Mouse (Mus musculus) spleen, postnatal 36 days (tissue): ENCODE data around the gene Tial1.

Source experiments
- DNase-seq, 2 experiments: peaks; one replicate each; pipeline ENCODE4 v3.0.0; 2022; ENCODE audit warnings: low spot score in 2 of 2, mixed read lengths in 1 of 2

Gene Tial1

GRCm38 (mm10) chr7:128417226-128417929 is 44.1 kb downstream of the Tial1 start:
- DNase-seq = peak in 1 of 2 experiments; percentile 43

- DNase-seq = no peak
These were observed 44.9 kb downstream of the Tial1 start for GRCm38 (mm10) chr7:128416664-128417063.

GRCm38 (mm10) chr7:128414433-128414832 is 47.1 kb downstream of the Tial1 start:
- DNase-seq = no peak

- DNase-seq = no peak
These were observed 49.3 kb downstream of the Tial1 start for GRCm38 (mm10) chr7:128412071-128412833.

- DNase-seq = no peak
These were observed 50.7 kb downstream of the Tial1 start for GRCm38 (mm10) chr7:128410708-128411413.

GRCm38 (mm10) chr7:128408265-128408664 is 53.3 kb downstream of the Tial1 start:
- no peak for DNase-seq

GRCm38 (mm10) chr7:128403988-128404387 is 57.5 kb downstream of the Tial1 start:
- no peak for DNase-seq

- no peak for DNase-seq
These were observed 57.9 kb downstream of the Tial1 start for GRCm38 (mm10) chr7:128403586-128403985.

GRCm38 (mm10) chr7:128403128-128403527 is 58.4 kb downstream of the Tial1 start:
- DNase-seq = no peak

GRCm38 (mm10) chr7:128402577-128402976 is 58.9 kb downstream of the Tial1 start:
- DNase-seq = no peak

- peak; percentile 51 to 59 for DNase-seq
These were observed 62.9 kb downstream of the Tial1 start for GRCm38 (mm10) chr7:128398664-128399063.

GRCm38 (mm10) chr7:128397066-128397465 is 64.5 kb downstream of the Tial1 start:
- DNase-seq = no peak

GRCm38 (mm10) chr7:128393756-128394155 is 67.8 kb downstream of the Tial1 start:
- peak in 1 of 2 experiments; percentile 29 for DNase-seq

- peak; percentile 51 to 54 for DNase-seq
These were observed 68.6 kb downstream of the Tial1 start for GRCm38 (mm10) chr7:128392972-128393314.

GRCm38 (mm10) chr7:128392071-128392971 is 69.2 kb downstream of the Tial1 start:
- peak; percentile 80 to 83 for DNase-seq

- no peak for DNase-seq
These were observed 70.1 kb downstream of the Tial1 start for GRCm38 (mm10) chr7:128391267-128392057.
